Mouse (Mus musculus): ENCODE results near the gene Dpf3. TPM values are rescaled to one million over a fixed set of nuclear protein-coding genes. Genes with fewer than 3 reads are reported as not detected.

The Dpf3 gene
- polyA plus RNA-seq, 1 experiment from 2014 or later = 13.0 TPM

DNA sequence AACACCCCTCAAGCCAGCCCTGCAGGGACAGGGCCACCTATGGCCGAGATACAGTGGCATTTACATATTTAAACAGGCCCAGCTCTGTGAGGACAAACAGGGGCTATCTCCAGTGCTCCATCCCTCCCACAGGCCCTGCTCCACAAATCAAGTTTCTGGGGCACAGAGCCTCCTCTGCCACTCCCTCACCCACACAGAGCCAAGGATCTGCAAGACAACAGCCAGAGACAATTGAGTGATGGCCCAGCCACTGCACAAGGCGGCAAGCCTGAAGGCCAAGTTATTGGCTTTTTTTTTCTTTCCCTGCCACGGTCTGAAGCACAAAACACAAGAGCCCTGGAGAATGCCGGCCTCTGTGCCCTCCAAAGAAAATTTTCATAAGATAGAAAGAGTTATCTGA is 178.9 kb downstream of the Dpf3 start:
- DNase-seq (ENCODE audit: low spot score) = no peak
- Histone ChIP-seq H3K4me3 (ENCODE audit: low read depth, low read length) (no peak overlapping the region), H3K27ac (ENCODE audit: low read depth, low read length) (peak overlapping the region; percentile 50), H3K9ac (ENCODE audit: low read depth, low read length) (no peak overlapping the region; the same call in 1 of the 2 replicates), H3K9me3 (ENCODE audit: control insufficient read depth, low read length) (no peaks in the 10 kb centered on the region), H3K36me3 (ENCODE audit: control insufficient read depth, insufficient read depth, low read length) (no peaks in the 10 kb centered on the region), H3K4me1 (replicated peaks; ENCODE audit: control insufficient read depth, insufficient read depth, low read length) (peaks cover 15% of the 10 kb centered on the region), H3K27me3 (replicated peaks; ENCODE audit: control insufficient read depth, insufficient read depth, low read length) (no peaks in the 10 kb centered on the region), H3K4me2 (peak overlapping the region; percentile 48)
- peak; percentile 72 for ATAC-seq (replicated peaks; ENCODE audit: low FRiP score)
- WGBS = 69% methylated on average over 4 of the region's 4 CpGs

DNA sequence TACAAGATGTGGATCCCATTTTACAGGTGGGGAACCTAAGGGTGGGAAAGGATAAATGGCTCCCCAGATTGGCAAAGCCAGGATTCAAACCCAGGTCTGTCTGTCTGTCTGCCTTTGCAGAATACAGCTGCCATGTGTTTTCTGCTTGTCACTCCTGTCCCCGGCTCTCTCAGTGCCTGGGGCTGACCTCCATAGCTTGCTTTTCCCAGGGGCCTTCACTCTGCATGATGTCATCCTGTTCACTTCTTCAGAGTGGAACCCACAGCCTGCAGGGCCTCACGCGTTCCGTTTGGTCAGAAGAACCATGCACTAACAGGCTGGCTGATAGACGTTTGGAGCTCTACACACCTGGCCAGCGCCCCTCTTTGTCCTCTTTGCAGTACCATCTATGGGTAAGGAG is 184.3 kb downstream of the Dpf3 start:
- Histone ChIP-seq H3K4me2 (no peak overlapping the region), H3K27me3 (replicated peaks; ENCODE audit: control insufficient read depth, insufficient read depth, low read length) (no peaks in the 10 kb centered on the region), H3K4me3 (ENCODE audit: low read depth, low read length) (no peak overlapping the region), H3K4me1 (replicated peaks; ENCODE audit: control insufficient read depth, insufficient read depth, low read length) (peaks cover under 1% of the 10 kb centered on the region; the same call in 1 of the 2 replicates), H3K9me3 (ENCODE audit: control insufficient read depth, low read length) (no peaks in the 10 kb centered on the region), H3K9ac (ENCODE audit: low read depth, low read length) (no peak overlapping the region), H3K36me3 (ENCODE audit: control insufficient read depth, insufficient read depth, low read length) (no peaks in the 10 kb centered on the region), H3K27ac (ENCODE audit: low read depth, low read length) (no peak overlapping the region)
- 75% methylated on average over 6 of the region's 6 CpGs for WGBS
- ATAC-seq (replicated peaks; ENCODE audit: low FRiP score) = no peak
- DNase-seq (ENCODE audit: low spot score) = no peak

DNA sequence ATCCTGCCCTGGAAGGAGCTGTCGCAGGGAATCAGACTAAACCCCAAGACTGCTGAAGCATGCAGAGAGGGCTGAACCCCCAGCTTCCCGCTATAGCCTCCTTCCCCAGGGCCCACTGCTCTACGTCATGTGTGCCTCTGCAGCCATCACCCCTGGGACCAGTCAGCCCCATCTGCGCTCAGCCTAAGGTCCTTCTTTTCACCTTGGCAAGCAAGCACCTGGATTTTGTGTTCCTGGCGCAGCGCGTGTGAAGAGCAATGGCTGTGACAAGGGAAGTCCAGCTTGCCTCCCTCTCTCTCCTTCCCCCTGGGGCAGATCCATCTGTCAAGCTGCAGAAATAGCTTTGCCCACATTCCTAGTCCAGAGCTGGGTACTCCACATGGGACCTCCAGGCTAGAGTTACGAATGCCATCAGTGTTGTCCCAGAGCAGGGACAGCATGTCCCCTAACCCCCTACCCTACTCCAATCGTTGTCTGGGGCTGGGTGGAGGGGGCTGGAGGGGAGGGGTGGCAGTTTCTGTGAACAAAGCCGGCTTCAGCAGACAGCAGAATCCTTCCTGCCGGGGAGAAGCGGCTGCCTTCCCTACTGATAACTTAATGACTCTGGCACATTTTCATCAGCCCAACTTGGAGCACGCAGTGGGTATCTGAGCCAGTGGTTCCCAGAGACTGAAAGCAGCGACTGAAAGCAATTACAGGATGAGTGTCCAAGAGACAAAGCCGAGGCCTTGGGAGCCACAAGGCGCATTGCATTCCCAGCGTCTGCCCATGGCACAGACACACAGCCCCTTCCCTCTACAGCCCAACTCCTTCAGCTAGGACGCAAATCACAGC is 185.0 kb downstream of the Dpf3 start:
- H3K9me3 ChIP-seq (ENCODE audit: control insufficient read depth, low read length) = no peaks in the 10 kb centered on the region
- ATAC-seq (replicated peaks; ENCODE audit: low FRiP score) (no peak), DNase-seq (ENCODE audit: low spot score) (no peak)
- no peaks in the 10 kb centered on the region for H3K27me3 ChIP-seq (replicated peaks; ENCODE audit: control insufficient read depth, insufficient read depth, low read length)
- no peak overlapping the region for H3K4me2 ChIP-seq
- H3K27ac ChIP-seq (ENCODE audit: low read depth, low read length) = no peak overlapping the region
- no peaks in the 10 kb centered on the region for H3K4me1 ChIP-seq (replicated peaks; ENCODE audit: control insufficient read depth, insufficient read depth, low read length)
- no peak overlapping the region for H3K4me3 ChIP-seq (ENCODE audit: low read depth, low read length)
- H3K9ac ChIP-seq (ENCODE audit: low read depth, low read length) = no peak overlapping the region
- H3K36me3 ChIP-seq (ENCODE audit: control insufficient read depth, insufficient read depth, low read length) = no peaks in the 10 kb centered on the region
- 55% methylated on average over 18 of the region's 18 CpGs for WGBS

DNA sequence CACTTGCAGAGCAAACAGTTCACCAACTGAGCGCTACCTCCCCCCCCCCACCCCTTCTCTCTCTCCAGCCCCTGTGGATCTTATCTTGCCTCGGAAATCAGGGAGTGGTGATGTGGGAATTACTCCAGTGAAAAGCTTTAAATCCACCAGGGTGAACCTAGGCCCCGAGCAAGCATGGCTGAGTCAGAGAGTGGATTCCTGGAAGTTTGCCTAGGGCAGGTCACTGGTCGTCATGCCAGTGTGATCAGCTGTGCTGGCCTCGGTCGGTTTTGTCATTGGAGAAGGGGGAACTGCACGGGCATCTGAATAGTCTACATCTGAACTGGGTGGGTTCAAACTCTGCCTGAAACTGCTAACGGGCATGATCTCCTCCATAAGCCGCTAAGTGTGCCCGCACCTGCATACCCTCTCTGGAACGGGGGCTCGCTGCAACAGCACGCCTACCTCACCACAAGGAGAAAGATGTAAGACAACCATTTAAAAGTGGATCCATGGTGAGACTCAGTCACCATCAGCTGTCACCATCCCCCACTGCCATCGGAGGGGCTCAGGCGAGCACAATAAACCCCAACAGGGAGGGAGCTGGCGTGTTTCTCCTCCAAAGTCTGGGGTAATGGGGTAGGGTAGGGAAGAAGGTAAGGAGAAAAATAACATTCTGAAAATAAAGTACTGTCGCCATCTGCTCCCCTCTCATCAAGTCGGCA is 185.7 kb downstream of the Dpf3 start:
- Histone ChIP-seq H3K4me1 (replicated peaks; ENCODE audit: control insufficient read depth, insufficient read depth, low read length) (no peaks in the 10 kb centered on the region), H3K4me3 (ENCODE audit: low read depth, low read length) (no peak overlapping the region), H3K4me2 (no peak overlapping the region), H3K27me3 (replicated peaks; ENCODE audit: control insufficient read depth, insufficient read depth, low read length) (no peaks in the 10 kb centered on the region), H3K36me3 (ENCODE audit: control insufficient read depth, insufficient read depth, low read length) (no peaks in the 10 kb centered on the region), H3K9ac (ENCODE audit: low read depth, low read length) (no peak overlapping the region), H3K9me3 (ENCODE audit: control insufficient read depth, low read length) (no peaks in the 10 kb centered on the region), H3K27ac (ENCODE audit: low read depth, low read length) (no peak overlapping the region)
- DNase-seq (ENCODE audit: low spot score) (no peak), ATAC-seq (replicated peaks; ENCODE audit: low FRiP score) (no peak)
- 76% methylated on average over 18 of the region's 18 CpGs for WGBS

DNA sequence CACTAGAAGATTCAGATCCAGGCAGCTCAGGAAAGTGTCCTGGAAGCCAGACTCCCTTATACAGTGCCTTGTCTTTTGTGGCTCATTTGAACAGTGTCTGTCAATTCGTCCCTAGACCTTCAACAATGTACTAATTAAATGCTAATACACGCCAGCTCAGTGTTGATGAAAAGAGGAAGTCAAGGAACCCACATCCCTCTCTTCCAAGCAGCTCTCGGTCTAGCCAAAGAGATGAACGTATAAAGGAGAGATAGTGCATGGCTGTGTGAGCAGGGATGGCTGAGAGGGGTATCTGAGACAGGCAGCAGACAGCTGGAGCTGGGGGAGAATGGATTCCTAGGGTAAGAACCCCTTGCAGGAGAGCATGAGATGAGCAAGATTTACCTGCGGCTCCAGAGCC is 189.2 kb downstream of the Dpf3 start:
- no peak overlapping the region for H3K27ac ChIP-seq (ENCODE audit: low read depth, low read length)
- no peak for DNase-seq (ENCODE audit: low spot score)
- 57% methylated on average over 5 of the region's 5 CpGs for WGBS
- H3K9me3 ChIP-seq (ENCODE audit: control insufficient read depth, low read length) = no peaks in the 10 kb centered on the region
- H3K4me2 ChIP-seq = no peak overlapping the region
- no peak for ATAC-seq (replicated peaks; ENCODE audit: low FRiP score)
- no peaks in the 10 kb centered on the region for H3K4me1 ChIP-seq (replicated peaks; ENCODE audit: control insufficient read depth, insufficient read depth, low read length)
- no peaks in the 10 kb centered on the region for H3K36me3 ChIP-seq (ENCODE audit: control insufficient read depth, insufficient read depth, low read length)
- no peak overlapping the region for H3K9ac ChIP-seq (ENCODE audit: low read depth, low read length)
- H3K4me3 ChIP-seq (ENCODE audit: low read depth, low read length) = no peak overlapping the region
- no peaks in the 10 kb centered on the region for H3K27me3 ChIP-seq (replicated peaks; ENCODE audit: control insufficient read depth, insufficient read depth, low read length)

DNA sequence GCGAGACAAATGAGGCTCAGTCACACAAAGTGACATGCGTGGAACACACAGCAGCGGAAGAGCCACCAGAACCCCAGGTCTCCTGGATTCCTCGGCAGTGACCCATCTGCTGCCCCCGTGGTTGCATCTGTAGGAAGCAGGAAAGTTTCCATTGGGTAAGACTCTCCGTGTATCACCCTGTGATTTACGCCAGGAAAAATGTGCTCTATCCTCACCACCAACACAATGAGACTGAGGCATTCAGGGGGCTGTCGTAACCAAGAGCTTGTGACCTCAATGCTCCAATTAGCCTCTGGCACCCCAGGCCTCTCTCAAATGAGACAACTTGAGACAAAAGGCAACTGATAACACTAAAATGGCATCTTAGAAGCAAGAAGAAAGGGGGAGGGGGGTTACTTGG is 192.5 kb downstream of the Dpf3 start:
- 62% methylated on average over 8 of the region's 8 CpGs for WGBS
- no peak overlapping the region for H3K4me2 ChIP-seq

DNA sequence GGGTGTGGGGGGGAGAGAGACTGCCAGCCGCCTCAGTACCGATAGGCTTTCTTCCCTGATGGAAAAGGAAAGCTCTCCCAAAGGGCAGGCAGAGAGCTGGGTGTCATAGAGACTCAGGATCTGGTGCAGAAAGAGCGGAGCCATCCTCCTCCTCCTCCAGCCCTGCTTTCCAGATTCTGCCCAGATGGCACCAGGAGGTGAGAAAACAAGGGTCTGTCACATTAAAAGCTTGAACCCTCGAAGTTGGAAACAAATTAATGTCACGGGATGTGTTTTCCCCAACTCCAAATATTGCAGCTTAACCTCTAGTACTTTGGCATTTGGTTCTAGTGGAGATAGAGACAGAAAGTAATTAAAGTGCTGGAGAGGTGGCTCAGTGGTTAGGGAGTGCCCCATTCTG is 195.6 kb downstream of the Dpf3 start:
- ATAC-seq (replicated peaks; ENCODE audit: low FRiP score) = no peak
- no peaks in the 10 kb centered on the region for H3K27me3 ChIP-seq (replicated peaks; ENCODE audit: control insufficient read depth, insufficient read depth, low read length)
- WGBS = 58% methylated on average over 5 of the region's 5 CpGs

More for the DNA sequence above, 192.5 kb downstream of the Dpf3 start:
- H3K36me3 ChIP-seq (ENCODE audit: control insufficient read depth, insufficient read depth, low read length) = no peaks in the 10 kb centered on the region
- H3K27me3 ChIP-seq (replicated peaks; ENCODE audit: control insufficient read depth, insufficient read depth, low read length) = no peaks in the 10 kb centered on the region
- H3K4me1 ChIP-seq (replicated peaks; ENCODE audit: control insufficient read depth, insufficient read depth, low read length) = no peaks in the 10 kb centered on the region
- no peaks in the 10 kb centered on the region for H3K9me3 ChIP-seq (ENCODE audit: control insufficient read depth, low read length)
- ATAC-seq (replicated peaks; ENCODE audit: low FRiP score) (no peak), DNase-seq (ENCODE audit: low spot score) (no peak)
- no peak overlapping the region for H3K9ac ChIP-seq (ENCODE audit: low read depth, low read length)
- no peak overlapping the region for H3K27ac ChIP-seq (ENCODE audit: low read depth, low read length)
- H3K4me3 ChIP-seq (ENCODE audit: low read depth, low read length) = no peak overlapping the region

DNA sequence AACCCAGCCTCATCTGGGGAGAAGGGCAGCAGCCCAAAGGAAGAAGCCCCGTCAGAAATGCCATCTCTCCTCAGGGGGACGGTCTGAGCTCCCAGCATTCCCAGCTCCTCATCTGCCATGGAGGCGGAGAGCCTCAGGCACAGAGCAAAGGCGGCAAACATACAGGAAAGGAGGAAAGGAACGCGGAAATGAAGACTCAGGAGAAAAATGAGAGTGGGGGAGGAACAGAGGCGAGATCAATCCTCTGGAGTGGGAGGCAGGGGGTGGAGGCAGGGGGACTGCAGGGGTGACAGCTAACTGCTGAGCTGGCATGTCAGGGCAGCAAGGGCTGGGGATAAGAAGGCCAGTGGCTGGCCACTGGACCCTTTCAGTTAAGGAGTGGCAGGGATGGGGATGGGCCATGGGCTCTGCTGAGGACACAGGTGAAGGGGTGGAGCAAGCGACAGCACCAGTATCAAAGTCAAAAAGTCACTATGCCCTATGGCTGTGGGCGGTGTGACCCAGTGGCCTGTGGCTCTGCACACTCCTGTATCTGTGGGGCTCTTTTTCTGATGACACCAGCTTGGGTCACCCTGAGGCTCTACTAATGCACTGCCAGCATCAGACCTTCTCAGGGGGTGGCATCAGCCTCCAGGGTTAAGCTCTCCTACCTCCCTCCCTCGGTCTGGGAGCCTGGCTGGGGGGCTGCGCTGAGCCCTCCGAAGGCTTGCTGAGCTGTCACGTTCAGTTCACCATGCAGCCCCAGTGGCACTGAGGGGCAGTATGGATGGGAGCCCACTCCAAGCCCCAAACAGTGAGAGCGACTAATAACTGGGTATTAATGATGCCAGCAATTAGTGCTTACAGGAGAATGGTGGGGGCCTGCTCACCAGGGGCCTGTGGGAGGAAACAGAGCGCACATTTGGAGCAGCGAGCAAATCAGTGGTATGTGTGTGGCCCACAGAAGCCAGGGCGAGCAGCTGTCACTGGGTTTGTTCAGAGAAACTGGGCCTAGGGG is 200.7 kb downstream of the Dpf3 start:
- Histone ChIP-seq H3K27me3 (replicated peaks; ENCODE audit: control insufficient read depth, insufficient read depth, low read length) (no peaks in the 10 kb centered on the region), H3K9me3 (ENCODE audit: control insufficient read depth, low read length) (no peaks in the 10 kb centered on the region), H3K27ac (ENCODE audit: low read depth, low read length) (no peak overlapping the region), H3K36me3 (ENCODE audit: control insufficient read depth, insufficient read depth, low read length) (no peaks in the 10 kb centered on the region), H3K4me1 (replicated peaks; ENCODE audit: control insufficient read depth, insufficient read depth, low read length) (no peaks in the 10 kb centered on the region), H3K4me2 (no peak overlapping the region), H3K4me3 (ENCODE audit: low read depth, low read length) (no peak overlapping the region), H3K9ac (ENCODE audit: low read depth, low read length) (no peak overlapping the region)
- 75% methylated on average over 17 of the region's 17 CpGs for WGBS
- no peak for ATAC-seq (replicated peaks; ENCODE audit: low FRiP score)
- DNase-seq (ENCODE audit: low spot score) = no peak

More for the DNA sequence above, 195.6 kb downstream of the Dpf3 start:
- H3K4me2 ChIP-seq = no peak overlapping the region
- no peak for DNase-seq (ENCODE audit: low spot score)
- no peaks in the 10 kb centered on the region for H3K9me3 ChIP-seq (ENCODE audit: control insufficient read depth, low read length)
- no peaks in the 10 kb centered on the region for H3K4me1 ChIP-seq (replicated peaks; ENCODE audit: control insufficient read depth, insufficient read depth, low read length)
- no peak overlapping the region for H3K9ac ChIP-seq (ENCODE audit: low read depth, low read length)
- H3K36me3 ChIP-seq (ENCODE audit: control insufficient read depth, insufficient read depth, low read length) = no peaks in the 10 kb centered on the region
- no peak overlapping the region for H3K4me3 ChIP-seq (ENCODE audit: low read depth, low read length)
- H3K27ac ChIP-seq (ENCODE audit: low read depth, low read length) = no peak overlapping the region
